Mouse (Mus musculus): ENCODE measurements at regions not wholly inside any gene's neighbourhood (a gene's known extent, or its start where the extent isn't known, plus 50 kb on each side); places are given as distances from the start of the nearest gene placed in this dataset.

DNA sequence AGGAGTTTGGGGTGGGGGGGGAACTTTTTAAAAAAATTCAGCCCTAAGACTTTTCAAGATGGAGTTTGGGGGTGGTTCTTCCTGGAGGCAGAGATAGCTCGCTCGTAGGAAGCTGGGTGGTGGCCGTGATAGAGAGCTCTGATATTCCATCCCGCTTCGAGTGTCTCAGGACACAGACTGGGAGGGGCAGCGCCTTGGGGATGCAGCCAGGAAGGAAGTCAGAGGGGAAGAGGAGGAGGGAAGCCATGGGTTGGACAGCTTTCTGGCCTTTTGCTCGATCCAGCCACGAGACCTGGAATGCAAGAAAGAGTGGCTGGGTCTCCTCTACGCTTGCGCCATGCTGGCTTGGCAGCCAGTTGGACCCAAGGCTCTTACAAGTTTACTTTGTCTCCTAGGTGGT, 95.1 kb upstream of the Sulf2 start:
- Histone ChIP-seq H3K4me2 (replicated peaks) (no peak overlapping the region), H3K27ac (no peak overlapping the region), H3K36me3 (no peaks in the 10 kb centered on the region), H3K4me1 (replicated peaks) (peaks cover 15% of the 10 kb centered on the region), H3K27me3 (replicated peaks) (no peaks in the 10 kb centered on the region), H3K9ac (no peak overlapping the region), H3K9me3 (no peaks in the 10 kb centered on the region), H3K4me3 (replicated peaks) (no peak overlapping the region)
- ATAC-seq, result no peak
- WGBS, result 80% methylated on average over 10 of the region's 10 CpGs

DNA sequence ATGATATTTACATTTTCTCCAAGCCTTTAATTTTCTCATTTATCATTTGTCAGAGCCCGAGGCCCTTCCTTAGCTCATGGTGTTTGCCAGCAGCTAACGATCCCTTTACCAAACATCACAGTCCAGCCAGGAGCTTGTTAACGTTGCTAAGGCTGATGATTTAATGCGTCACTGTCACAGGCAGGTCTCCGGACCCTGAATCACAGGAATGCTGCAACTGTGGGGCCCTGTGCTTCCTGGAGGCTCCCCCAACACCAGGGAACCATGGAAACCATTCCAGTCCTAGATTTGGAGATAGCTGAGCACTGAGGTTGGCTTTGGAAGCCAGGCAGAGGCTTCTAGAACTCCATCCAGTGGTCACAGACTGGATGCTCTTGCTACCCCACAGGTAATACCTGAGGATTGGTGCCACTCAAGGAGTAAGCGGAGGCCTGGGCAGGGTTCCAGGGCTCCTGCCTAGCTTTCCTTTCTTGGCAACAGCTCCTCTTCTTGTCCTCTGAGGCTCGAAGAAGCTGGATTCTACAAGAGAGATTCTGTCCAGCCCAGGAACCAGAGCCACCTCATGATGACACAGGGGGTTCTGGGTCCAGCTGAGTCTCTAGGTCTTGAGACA, 94.0 kb upstream of the Sulf2 start:
- Histone ChIP-seq H3K4me1 (replicated peaks) (peaks cover 15% of the 10 kb centered on the region), H3K4me2 (replicated peaks) (no peak overlapping the region), H3K27ac (peak overlapping the region; percentile 20; the same call in 1 of the 2 replicates), H3K4me3 (replicated peaks) (no peak overlapping the region), H3K27me3 (replicated peaks) (no peaks in the 10 kb centered on the region), H3K36me3 (no peaks in the 10 kb centered on the region), H3K9me3 (no peaks in the 10 kb centered on the region), H3K9ac (no peak overlapping the region)
- 21% methylated on average over 7 of the region's 7 CpGs for WGBS
- 0 out of 2 replicates have a peak, but pooled peaks have one; percentile 29 for ATAC-seq

GRCm38 (mm10) chr2:166246401-166247189, 91.1 kb upstream of the Sulf2 start:
- no peak overlapping the region for H3K9ac ChIP-seq
- H3K36me3 ChIP-seq, result no peaks in the 10 kb centered on the region
- no peak overlapping the region for H3K4me2 ChIP-seq (replicated peaks)
- ATAC-seq, result no peak; the same call in 1 of the 2 replicates
- H3K4me1 ChIP-seq (replicated peaks), result peaks cover 18% of the 10 kb centered on the region
- H3K27ac ChIP-seq, result no peak overlapping the region
- no peaks in the 10 kb centered on the region for H3K9me3 ChIP-seq
- no peaks in the 10 kb centered on the region for H3K27me3 ChIP-seq (replicated peaks)
- WGBS, result 68% methylated on average over 17 of the region's 17 CpGs
- no peak overlapping the region for H3K4me3 ChIP-seq (replicated peaks)

- Histone ChIP-seq H3K27ac (no peak overlapping the region), H3K9ac (no peak overlapping the region), H3K4me2 (replicated peaks) (no peak overlapping the region), H3K27me3 (replicated peaks) (no peaks in the 10 kb centered on the region), H3K9me3 (no peaks in the 10 kb centered on the region), H3K36me3 (no peaks in the 10 kb centered on the region), H3K4me3 (replicated peaks) (no peak overlapping the region), H3K4me1 (replicated peaks) (peaks cover 14% of the 10 kb centered on the region)
- 38% methylated on average over 8 of the region's 8 CpGs for WGBS
- no peak for ATAC-seq
These were observed 89.8 kb upstream of the Sulf2 start for GRCm38 (mm10) chr2:166245219-166245618.

DNA sequence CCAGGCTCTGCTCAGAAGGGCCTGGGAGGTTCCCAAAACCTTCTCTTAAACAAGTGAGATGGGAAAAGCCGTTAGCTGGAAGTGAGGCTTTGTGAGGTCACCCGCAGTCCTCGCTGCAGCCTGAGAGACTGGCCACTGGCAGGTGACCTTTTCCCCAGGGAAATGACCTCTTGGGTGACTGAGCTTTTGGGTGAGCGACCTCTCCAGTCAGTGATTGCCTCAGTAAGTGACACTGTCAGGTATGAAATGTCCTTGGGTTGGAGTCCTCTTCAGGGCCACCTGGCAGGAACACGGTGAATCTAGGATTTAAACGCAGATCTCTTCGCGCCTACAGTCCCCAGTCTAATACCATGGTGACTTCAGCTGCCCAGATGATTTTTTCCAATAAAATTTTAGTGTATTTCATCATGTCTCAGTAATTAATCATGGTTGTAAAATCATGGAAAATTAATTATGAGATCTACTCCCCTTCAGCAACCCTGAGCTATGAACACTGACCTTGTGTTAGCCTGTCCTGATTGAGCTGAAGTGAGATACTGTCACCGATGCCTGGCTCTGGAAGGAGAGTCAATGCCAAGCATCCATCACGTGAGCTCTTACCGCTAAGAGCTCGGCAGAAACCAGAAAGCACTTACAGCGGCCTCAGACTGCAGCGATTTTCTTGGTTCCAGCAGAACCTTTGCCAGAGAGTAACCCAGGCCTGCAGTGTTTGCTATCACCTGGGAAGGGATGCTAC, 87.5 kb upstream of the Sulf2 start:
- ATAC-seq, result no peak
- peaks cover 3% of the 10 kb centered on the region; the same call in 1 of the 2 replicates for H3K4me1 ChIP-seq (replicated peaks)
- WGBS, result 64% methylated on average over 14 of the region's 14 CpGs

DNA sequence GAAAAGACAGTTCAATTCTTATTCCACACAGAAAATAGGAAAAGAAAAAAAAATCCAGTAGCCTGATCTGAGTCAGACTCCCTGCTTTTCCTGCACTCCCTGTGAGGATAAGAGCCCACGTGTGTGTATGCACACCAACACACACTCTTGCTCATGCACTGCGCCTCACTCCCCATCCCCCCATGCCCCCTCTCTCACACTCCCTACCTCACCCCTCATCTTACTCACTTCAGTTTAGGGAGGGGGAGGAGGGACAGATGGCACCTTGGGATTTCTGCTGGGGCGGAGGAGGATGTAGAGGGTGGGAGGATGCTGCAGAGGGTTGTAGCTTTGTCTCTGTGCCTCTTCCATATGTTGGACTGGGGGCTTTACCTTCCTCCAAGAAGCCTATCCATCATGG, 85.8 kb upstream of the Sulf2 start:
- 98% methylated on average over 3 of the region's 3 CpGs for WGBS
- H3K27ac ChIP-seq, result no peak overlapping the region
- H3K9ac ChIP-seq, result no peak overlapping the region
- no peak for ATAC-seq
- no peaks in the 10 kb centered on the region for H3K27me3 ChIP-seq (replicated peaks)
- H3K4me2 ChIP-seq (replicated peaks), result no peak overlapping the region
- no peaks in the 10 kb centered on the region for H3K36me3 ChIP-seq
- H3K4me1 ChIP-seq (replicated peaks), result peaks cover 10% of the 10 kb centered on the region
- H3K9me3 ChIP-seq, result no peaks in the 10 kb centered on the region
- no peak overlapping the region for H3K4me3 ChIP-seq (replicated peaks)

More for the DNA sequence above, 87.5 kb upstream of the Sulf2 start:
- Histone ChIP-seq H3K36me3 (no peaks in the 10 kb centered on the region), H3K9ac (no peak overlapping the region), H3K4me2 (replicated peaks) (no peak overlapping the region), H3K27me3 (replicated peaks) (no peaks in the 10 kb centered on the region), H3K9me3 (no peaks in the 10 kb centered on the region), H3K4me3 (replicated peaks) (no peak overlapping the region), H3K27ac (no peak overlapping the region)

GRCm38 (mm10) chr2:166240056-166240455, 84.6 kb upstream of the Sulf2 start:
- no peak for ATAC-seq
- Histone ChIP-seq H3K4me2 (replicated peaks) (no peak overlapping the region), H3K9ac (no peak overlapping the region), H3K4me3 (replicated peaks) (no peak overlapping the region), H3K36me3 (no peaks in the 10 kb centered on the region), H3K9me3 (no peaks in the 10 kb centered on the region), H3K4me1 (replicated peaks) (peaks cover 10% of the 10 kb centered on the region), H3K27me3 (replicated peaks) (no peaks in the 10 kb centered on the region), H3K27ac (no peak overlapping the region)
- 86% methylated on average over 4 of the region's 4 CpGs for WGBS

DNA sequence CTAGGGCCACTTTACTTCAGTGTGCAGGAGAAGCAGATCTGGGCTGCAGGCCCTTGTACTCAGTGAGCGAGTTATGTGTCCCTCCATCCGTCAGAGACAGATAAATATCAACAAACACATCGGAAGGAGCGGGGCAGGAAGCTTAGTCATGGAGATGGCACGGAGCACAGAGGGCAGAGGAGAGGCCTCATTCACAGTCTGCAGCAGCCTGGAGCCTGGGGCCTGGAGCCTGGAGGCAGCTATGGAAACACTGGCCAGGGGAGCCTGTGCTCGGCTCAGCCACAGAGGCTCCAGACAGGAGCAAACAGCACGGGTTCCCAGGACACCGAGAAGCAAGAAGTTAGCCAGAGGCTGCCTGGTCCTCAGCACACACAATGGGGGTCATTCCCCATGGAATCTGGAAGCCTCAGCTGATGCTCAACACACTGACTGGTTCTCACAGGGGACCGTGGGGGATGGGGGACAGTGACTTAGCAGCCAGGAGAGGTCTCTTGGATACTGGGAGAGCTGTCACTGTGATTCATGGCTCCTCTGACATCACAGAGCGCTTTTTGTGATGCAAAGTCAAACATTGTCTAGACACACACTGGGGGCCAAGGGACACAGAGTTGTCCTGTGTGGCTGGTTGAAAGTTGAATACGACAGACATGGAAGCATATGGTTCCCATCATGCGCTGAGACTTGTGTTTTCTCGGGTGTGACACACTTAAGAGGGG, 82.2 kb upstream of the Sulf2 start:
- H3K27ac ChIP-seq, result peak overlapping the region; percentile 32; the same call in 1 of the 2 replicates
- H3K4me3 ChIP-seq (replicated peaks), result no peak overlapping the region
- H3K27me3 ChIP-seq (replicated peaks), result no peaks in the 10 kb centered on the region
- no peak overlapping the region for H3K4me2 ChIP-seq (replicated peaks)
- peak; percentile 39; the same call in 1 of the 2 replicates for ATAC-seq
- H3K9me3 ChIP-seq, result no peaks in the 10 kb centered on the region
- no peaks in the 10 kb centered on the region for H3K36me3 ChIP-seq
- H3K9ac ChIP-seq, result no peak overlapping the region
- H3K4me1 ChIP-seq (replicated peaks), result peaks cover 10% of the 10 kb centered on the region
- 30% methylated on average over 13 of the region's 13 CpGs for WGBS

DNA sequence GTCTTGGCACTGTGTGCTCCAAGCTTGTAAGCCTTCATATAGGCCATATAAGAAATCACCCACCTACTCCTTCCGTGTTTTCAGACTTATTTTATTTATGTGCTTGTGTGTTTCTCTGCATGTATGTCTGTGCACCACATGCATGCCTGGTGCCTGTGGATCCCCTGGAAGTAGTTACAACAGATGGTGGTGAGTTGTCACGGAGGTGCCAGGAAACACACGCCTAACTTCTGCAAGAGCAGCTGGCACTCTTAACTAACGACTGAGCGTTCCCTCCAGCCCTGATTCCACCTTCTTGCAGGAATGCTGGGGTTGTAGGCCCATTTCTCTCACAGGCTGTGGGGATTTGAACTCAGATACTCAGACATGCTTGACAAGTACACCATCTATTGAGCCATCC, 80.6 kb upstream of the Sulf2 start:
- no peak overlapping the region for H3K9ac ChIP-seq
- H3K9me3 ChIP-seq, result no peaks in the 10 kb centered on the region
- H3K36me3 ChIP-seq, result no peaks in the 10 kb centered on the region
- peaks cover 10% of the 10 kb centered on the region for H3K4me1 ChIP-seq (replicated peaks)
- H3K27ac ChIP-seq, result no peak overlapping the region
- WGBS, result 87% methylated on average over 5 of the region's 5 CpGs
- no peak for ATAC-seq
- H3K4me3 ChIP-seq (replicated peaks), result no peak overlapping the region
- H3K4me2 ChIP-seq (replicated peaks), result no peak overlapping the region
- H3K27me3 ChIP-seq (replicated peaks), result no peaks in the 10 kb centered on the region

DNA sequence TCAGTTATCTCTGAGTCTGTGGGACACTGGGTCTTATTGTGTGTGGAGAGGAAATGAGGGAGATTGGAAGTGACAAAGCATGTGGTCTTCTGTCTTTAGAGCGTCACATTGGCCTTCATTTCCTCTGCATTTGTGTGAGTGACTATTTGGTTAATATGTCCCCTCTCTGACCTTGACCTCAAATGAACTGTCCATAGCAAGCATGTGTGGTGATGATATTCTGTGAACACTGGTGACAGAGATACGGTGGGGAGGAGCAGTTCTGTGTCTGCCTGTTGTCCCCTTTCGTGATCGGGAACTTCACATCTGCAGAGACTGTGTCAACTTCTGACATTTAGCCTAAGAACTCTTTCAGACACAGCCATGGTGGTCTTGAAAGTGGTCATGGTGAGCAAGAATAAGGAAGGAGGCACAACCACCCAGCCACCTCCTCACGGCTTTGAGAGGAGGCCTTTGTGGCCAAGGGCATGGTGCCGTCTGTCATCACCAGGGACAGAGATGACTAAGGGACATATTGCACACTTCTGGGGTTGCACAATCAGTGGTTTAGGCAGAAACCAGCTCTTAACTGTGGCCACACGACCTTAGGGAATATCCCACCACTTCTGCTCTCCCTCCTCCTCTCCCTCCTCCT, 79.2 kb upstream of the Sulf2 start:
- no peaks in the 10 kb centered on the region for H3K36me3 ChIP-seq

DNA sequence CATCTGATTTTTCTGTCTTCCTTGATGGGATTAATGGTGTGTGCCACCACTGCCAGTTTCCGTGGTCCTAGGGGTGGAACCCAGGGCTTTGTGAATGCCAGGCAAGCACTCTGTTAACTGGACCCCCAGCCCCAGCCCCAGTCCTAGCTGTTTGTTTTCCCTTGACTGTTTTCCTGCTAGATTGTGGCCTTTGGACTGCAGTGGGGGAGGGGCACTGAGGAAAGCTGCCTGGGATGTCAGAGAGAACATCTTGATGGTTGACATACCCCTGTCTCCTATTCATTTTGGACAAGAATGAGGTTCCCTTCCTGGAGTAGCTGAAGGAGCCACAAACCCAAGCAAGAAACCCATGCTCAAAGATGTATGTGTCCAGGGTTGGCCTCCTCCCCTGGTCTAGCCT, 77.8 kb upstream of the Sulf2 start:
- H3K9me3 ChIP-seq, result no peaks in the 10 kb centered on the region
- H3K4me1 ChIP-seq (replicated peaks), result peaks cover 10% of the 10 kb centered on the region
- WGBS, result 74% methylated on average over 1 of the region's 1 CpGs
- no peak overlapping the region for H3K4me2 ChIP-seq (replicated peaks)
- H3K27me3 ChIP-seq (replicated peaks), result no peaks in the 10 kb centered on the region
- no peak for ATAC-seq
- no peak overlapping the region for H3K9ac ChIP-seq
- no peak overlapping the region for H3K4me3 ChIP-seq (replicated peaks)
- no peak overlapping the region for H3K27ac ChIP-seq
- no peaks in the 10 kb centered on the region for H3K36me3 ChIP-seq

More for the DNA sequence above, 79.2 kb upstream of the Sulf2 start:
- WGBS, result 77% methylated on average over 7 of the region's 7 CpGs
- no peak for ATAC-seq
- no peak overlapping the region for H3K9ac ChIP-seq
- H3K4me3 ChIP-seq (replicated peaks), result no peak overlapping the region
- H3K4me2 ChIP-seq (replicated peaks), result no peak overlapping the region
- H3K27me3 ChIP-seq (replicated peaks), result no peaks in the 10 kb centered on the region
- peaks cover 10% of the 10 kb centered on the region for H3K4me1 ChIP-seq (replicated peaks)
- no peaks in the 10 kb centered on the region for H3K9me3 ChIP-seq
- H3K27ac ChIP-seq, result no peak overlapping the region
